Mouse (Mus musculus) heart, postnatal 0 days (tissue): ENCODE measurements around the gene Moap1.

Experiments used
- CTCF ChIP-seq: IDR thresholded peaks from 2 replicates; pipeline ENCODE4 v1.5.1; 2016; ENCODE audit warnings: antibody characterized with exemption, control low read depth, low read depth
- EP300 ChIP-seq: IDR thresholded peaks from 2 replicates; pipeline ENCODE4 v1.6.1; 2016; ENCODE audit warnings: antibody characterized with exemption, low read depth

DNA sequence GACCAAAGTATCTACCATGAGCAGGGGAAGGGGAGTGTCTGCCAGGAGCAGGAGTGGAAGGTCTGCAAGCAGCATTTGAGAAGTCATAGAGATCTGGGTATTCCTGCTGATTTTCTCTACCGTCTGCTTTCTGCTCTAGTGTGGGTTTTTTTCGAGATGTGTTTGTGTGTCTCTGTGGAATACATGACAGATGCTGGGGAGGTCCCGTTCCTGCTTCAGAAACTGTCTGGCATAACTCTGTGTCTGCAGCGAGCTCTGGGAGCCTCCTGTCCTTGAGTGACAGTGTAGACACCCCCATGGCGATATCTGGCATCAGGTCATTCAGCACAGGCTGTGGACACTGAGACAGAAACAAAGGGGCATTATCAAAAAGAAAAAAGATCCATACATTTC lies 42.1 kb upstream of the Moap1 start:
- TF ChIP-seq CTCF = no peak
- TF ChIP-seq EP300 = no peak
